9 mouse cellular contexts compared by ENCODE assay signal in genomic region chr9:41212943-41213529, GRCm38 (mm10). TPM values are rescaled to one million over a fixed set of nuclear protein-coding genes. Genes with fewer than 3 reads are reported as not detected.
DNase-seq lines count a peak whose midpoint lies in the region; ATAC-seq lines count a peak whose summit lies in the region.
"Had no signal": no experiment of that assay in that cellular context is flagged by ENCODE, and none has a peak within 500 bp of the region (broad histone marks: within the 10 kb centered on the region; RNA-seq: fewer than 3 reads in every experiment).

No protein-coding gene starts in this region.

- H3K36me3 ChIP-seq in kidney, embryonic 15.5 days, result no peaks in the 10 kb centered on the region
- H3K36me3 ChIP-seq in embryonic facial prominence, embryonic 15.5 days, result no peaks in the 10 kb centered on the region
- no peaks in the 10 kb centered on the region for H3K36me3 ChIP-seq in hindbrain, embryonic 15.5 days
- no peaks in the 10 kb centered on the region for H3K36me3 ChIP-seq in midbrain, embryonic 13.5 days

- ATAC-seq in kidney, embryonic 15.5 days (replicated peaks; ENCODE audit: low FRiP score), result 0 out of 2 replicates have a peak, but pooled peaks have one; percentile 33
- no peak for ATAC-seq in embryonic facial prominence, embryonic 15.5 days (ENCODE audit: insufficient number of reproducible peaks, low FRiP score, low TSS enrichment, low read depth)
- ATAC-seq in hindbrain, embryonic 15.5 days (ENCODE audit: low FRiP score, low read depth), result no peak
- ATAC-seq in midbrain, embryonic 13.5 days, result peak; percentile 38; the same call in 1 of the 2 replicates

- H3K4me2 ChIP-seq in kidney, embryonic 15.5 days, result peak overlapping the region; percentile 56
- H3K4me2 ChIP-seq in embryonic facial prominence, embryonic 15.5 days (replicated peaks), result peak overlapping the region; percentile 48
- peak overlapping the region; percentile 42 for H3K4me2 ChIP-seq in hindbrain, embryonic 15.5 days
- peak overlapping the region; percentile 44 for H3K4me2 ChIP-seq in midbrain, embryonic 13.5 days (replicated peaks)

- peak overlapping the region; percentile 93 for H3K27ac ChIP-seq in kidney, embryonic 15.5 days
- H3K27ac ChIP-seq in embryonic facial prominence, embryonic 15.5 days (replicated peaks), result peak overlapping the region; percentile 91
- peak overlapping the region; percentile 67 for H3K27ac ChIP-seq in hindbrain, embryonic 15.5 days (replicated peaks)
- peak overlapping the region; percentile 81 for H3K27ac ChIP-seq in midbrain, embryonic 13.5 days

- peaks cover 23% of the 10 kb centered on the region for H3K4me1 ChIP-seq in kidney, embryonic 15.5 days
- peaks cover 21% of the 10 kb centered on the region for H3K4me1 ChIP-seq in embryonic facial prominence, embryonic 15.5 days
- peaks cover 21% of the 10 kb centered on the region for H3K4me1 ChIP-seq in hindbrain, embryonic 15.5 days (replicated peaks)
- peaks cover 19% of the 10 kb centered on the region for H3K4me1 ChIP-seq in midbrain, embryonic 13.5 days (replicated peaks)

- WGBS in kidney, embryonic 15.5 days, result 28% methylated on average over 14 of the region's 14 CpGs
- 18% methylated on average over 14 of the region's 14 CpGs for WGBS in embryonic facial prominence, embryonic 15.5 days
- 35% methylated on average over 14 of the region's 14 CpGs for WGBS in hindbrain, embryonic 15.5 days
- 41% methylated on average over 14 of the region's 14 CpGs for WGBS in midbrain, embryonic 13.5 days

- H3K9me3 ChIP-seq in kidney, embryonic 15.5 days (replicated peaks), result no peaks in the 10 kb centered on the region
- H3K9me3 ChIP-seq in embryonic facial prominence, embryonic 15.5 days (replicated peaks), result no peaks in the 10 kb centered on the region
- H3K9me3 ChIP-seq in hindbrain, embryonic 15.5 days, result no peaks in the 10 kb centered on the region
- H3K9me3 ChIP-seq in midbrain, embryonic 13.5 days, result no peaks in the 10 kb centered on the region

- H3K27me3 ChIP-seq in kidney, embryonic 15.5 days, result no peaks in the 10 kb centered on the region
- H3K27me3 ChIP-seq in embryonic facial prominence, embryonic 15.5 days, result no peaks in the 10 kb centered on the region
- no peaks in the 10 kb centered on the region for H3K27me3 ChIP-seq in hindbrain, embryonic 15.5 days
- no peaks in the 10 kb centered on the region for H3K27me3 ChIP-seq in midbrain, embryonic 13.5 days

- DNase-seq in kidney, postnatal 14 days, result no peak
- DNase-seq in adrenal gland, adult (ENCODE audit: inconsistent age in 2 of 2, low spot score in 1 of 2), result no peak
- DNase-seq in gastrocnemius, postnatal 10 days, result no peak
- DNase-seq in adrenal gland, adult 18-20 months (ENCODE audit: low spot score in 2 of 2), result no peak
- DNase-seq: cerebellum, adult 11 months had no signal

- 0 out of 2 replicates have a peak overlapping the region, but pooled peaks have one; percentile 7 for H3K9ac ChIP-seq in kidney, embryonic 15.5 days
- H3K9ac ChIP-seq in embryonic facial prominence, embryonic 15.5 days, result no peak overlapping the region
- peak overlapping the region; percentile 26; the same call in 1 of the 2 replicates for H3K9ac ChIP-seq in hindbrain, embryonic 15.5 days
- H3K9ac ChIP-seq in midbrain, embryonic 13.5 days (replicated peaks), result peak overlapping the region; percentile 44; the same call in 1 of the 2 replicates

- H3K4me3 ChIP-seq in kidney, embryonic 15.5 days (replicated peaks), result peak overlapping the region; percentile 22; the same call in 1 of the 2 replicates
- H3K4me3 ChIP-seq in embryonic facial prominence, embryonic 15.5 days (replicated peaks), result 0 out of 2 replicates have a peak overlapping the region, but pooled peaks have one; percentile 16
- no peak overlapping the region for H3K4me3 ChIP-seq in hindbrain, embryonic 15.5 days
- H3K4me3 ChIP-seq in midbrain, embryonic 13.5 days (replicated peaks), result no peak overlapping the region

RNA-seq across cellular contexts. Expression of gene Ubash3b, which starts 51.5 kb away (rescaled TPM):
- polyA plus RNA-seq in kidney, embryonic 15.5 days (2015; fragmentation: Nextera tagmentation; extraction: Ambion mirVana), result 8.1 and 8.7 TPM in 2 replicates
- 8.0 and 8.2 TPM in 2 replicates for polyA plus RNA-seq in embryonic facial prominence, embryonic 15.5 days (2015; fragmentation: Nextera tagmentation; extraction: Ambion mirVana)
- 24.6 and 27.3 TPM in 2 replicates for polyA plus RNA-seq in hindbrain, embryonic 15.5 days (2015; fragmentation: Nextera tagmentation; extraction: Ambion mirVana)
- polyA plus RNA-seq in midbrain, embryonic 13.5 days (2015; fragmentation: Nextera tagmentation; extraction: Ambion mirVana), result 12.1 and 12.6 TPM in 2 replicates
- 1 to 10 TPM; 2.2 to 3.3 TPM for total RNA-seq in gastrocnemius, postnatal 10 days (2021)
- 1 to 10 TPM; 2.0 to 2.7 TPM for total RNA-seq in adrenal gland, adult 18-20 months (2021)

Comparison
In these comparisons a context has a peak if more than half of its experiments do, and no peak if none do; other contexts are left out.
1. ATAC-seq: peak in kidney, embryonic 15.5 days (single experiment) and midbrain, embryonic 13.5 days (single experiment); none in embryonic facial prominence, embryonic 15.5 days (single experiment) and hindbrain, embryonic 15.5 days (single experiment).
2. H3K4me3 ChIP-seq: peak in kidney, embryonic 15.5 days (single experiment) and embryonic facial prominence, embryonic 15.5 days (single experiment); none in hindbrain, embryonic 15.5 days (single experiment) and midbrain, embryonic 13.5 days (single experiment).
3. Peak in every context shown above with its lines, with median percentiles within 50 percentile points of each other: H3K27ac ChIP-seq and H3K4me2 ChIP-seq.